Mouse (Mus musculus) MN1 (cell line): ENCODE data around the gene Plbd1.
A peak's percentile ranks its signal among the peaks of the same experiment; 100 is the strongest.

ENCODE experiments used
- DNase-seq: peaks from one replicate; pipeline ENCODE4 v3.0.0-alpha.2; 2016; ENCODE audit warnings: low spot score

The Plbd1 gene

DNA sequence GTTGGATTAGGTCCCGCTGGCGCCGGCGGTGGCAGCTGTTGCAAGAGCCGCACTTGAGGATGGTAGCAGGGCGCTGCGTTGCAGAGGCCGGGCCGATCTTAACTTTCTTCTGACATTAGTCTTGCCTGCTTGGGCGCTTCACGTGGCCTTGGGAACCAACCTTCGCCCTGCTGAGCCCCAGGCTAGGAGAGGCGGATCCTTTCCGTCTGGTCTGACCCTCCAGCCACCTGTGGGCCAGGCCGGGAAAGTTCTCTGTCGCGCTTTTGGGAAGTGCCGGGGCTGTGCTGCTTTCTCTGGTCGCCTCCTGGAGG, at the start of gene Plbd1:
Gene Plbd1, minus strand, starts transcription at position 223 of the 311 bp plus-strand sequence.
- DNase-seq: no peak

DNA sequence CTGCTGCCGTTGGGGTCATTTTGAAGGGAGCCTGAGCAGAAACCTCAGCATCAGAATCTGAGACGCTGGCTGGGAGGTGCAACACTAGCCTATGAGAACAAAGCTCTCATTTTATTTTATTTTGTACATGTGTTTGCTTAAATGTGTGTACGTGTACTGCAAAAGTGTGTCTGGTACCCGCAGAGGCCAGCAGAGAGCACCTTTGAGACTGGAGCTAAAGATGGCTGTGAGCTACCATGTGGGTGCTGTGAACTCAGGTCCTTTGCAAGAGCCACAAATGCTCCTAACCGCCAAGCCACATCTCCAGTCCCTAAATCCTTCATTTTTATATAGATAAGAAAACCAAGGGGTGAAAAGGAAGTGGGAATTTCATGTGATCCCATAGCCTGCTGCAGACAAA, 48.7 kb upstream of the Plbd1 start:
- no peak for DNase-seq

DNA sequence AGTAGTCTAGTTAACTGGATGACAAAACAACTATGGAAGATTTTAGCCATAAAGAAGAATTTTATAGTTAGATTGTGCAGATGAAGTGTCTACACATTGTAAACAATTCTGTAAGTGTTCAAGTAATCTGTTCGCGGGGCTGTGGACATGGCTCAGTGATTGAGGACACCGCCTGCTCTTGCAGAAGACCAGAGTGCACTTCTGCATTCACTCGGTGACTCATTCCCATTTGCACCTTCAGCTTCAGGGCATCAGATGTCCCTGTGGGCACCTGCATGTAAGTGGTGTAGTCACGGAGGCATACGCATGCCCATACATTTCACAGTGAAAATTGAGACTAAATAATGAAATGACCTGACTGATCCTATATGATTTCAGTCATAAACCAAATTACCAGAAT, 46.9 kb upstream of the Plbd1 start:
- DNase-seq: no peak

GRCm38 (mm10) chr6:136701878-136702277, 40.1 kb upstream of the Plbd1 start:
- DNase-seq: no peak

- DNase-seq: no peak
Observed at GRCm38 (mm10) chr6:136701185-136701584, 39.5 kb upstream of the Plbd1 start.

DNA sequence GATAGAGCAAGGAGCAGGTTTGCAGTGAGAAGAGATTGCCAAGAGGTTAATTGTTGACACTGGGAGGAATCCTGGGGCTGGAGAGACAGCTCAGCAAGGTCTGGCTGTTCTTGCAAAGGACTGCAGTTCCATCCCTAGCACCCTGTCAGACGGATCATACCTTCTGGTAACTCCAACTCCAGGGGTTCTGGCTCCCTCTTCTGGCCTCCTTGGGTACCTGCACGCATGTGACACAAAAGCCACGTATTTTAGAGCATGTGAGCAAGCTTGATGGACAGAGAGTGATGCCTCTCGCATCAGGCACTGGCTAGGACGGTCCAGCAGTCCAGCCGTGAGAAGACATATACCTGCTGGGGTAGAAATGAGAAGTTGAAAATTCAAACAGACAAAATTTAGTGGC, 29.6 kb upstream of the Plbd1 start:
- DNase-seq: no peak

DNA sequence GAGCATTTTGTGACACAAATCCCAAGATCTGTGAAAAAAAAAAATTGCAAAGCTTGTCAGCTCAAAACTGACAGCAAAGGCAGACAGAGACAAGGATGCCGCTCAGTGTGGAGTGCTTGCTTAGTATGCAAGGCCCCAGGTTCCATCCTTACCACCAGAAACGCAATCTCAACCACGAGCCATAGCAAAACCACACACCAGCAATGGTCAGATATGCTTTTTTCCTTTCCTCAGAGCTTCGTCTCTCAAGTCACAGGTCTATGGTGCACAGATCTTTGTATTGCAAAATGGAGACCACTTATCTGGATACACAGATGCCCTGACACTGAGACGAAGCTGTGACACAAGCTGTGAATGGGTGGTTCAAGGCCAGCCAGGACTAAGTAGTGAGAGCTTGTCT, 28.8 kb upstream of the Plbd1 start:
- no peak for DNase-seq

- no peak for DNase-seq
Observed at GRCm38 (mm10) chr6:136689790-136690413, 28.2 kb upstream of the Plbd1 start.

GRCm38 (mm10) chr6:136685433-136685832, 23.7 kb upstream of the Plbd1 start:
- DNase-seq: no peak

DNA sequence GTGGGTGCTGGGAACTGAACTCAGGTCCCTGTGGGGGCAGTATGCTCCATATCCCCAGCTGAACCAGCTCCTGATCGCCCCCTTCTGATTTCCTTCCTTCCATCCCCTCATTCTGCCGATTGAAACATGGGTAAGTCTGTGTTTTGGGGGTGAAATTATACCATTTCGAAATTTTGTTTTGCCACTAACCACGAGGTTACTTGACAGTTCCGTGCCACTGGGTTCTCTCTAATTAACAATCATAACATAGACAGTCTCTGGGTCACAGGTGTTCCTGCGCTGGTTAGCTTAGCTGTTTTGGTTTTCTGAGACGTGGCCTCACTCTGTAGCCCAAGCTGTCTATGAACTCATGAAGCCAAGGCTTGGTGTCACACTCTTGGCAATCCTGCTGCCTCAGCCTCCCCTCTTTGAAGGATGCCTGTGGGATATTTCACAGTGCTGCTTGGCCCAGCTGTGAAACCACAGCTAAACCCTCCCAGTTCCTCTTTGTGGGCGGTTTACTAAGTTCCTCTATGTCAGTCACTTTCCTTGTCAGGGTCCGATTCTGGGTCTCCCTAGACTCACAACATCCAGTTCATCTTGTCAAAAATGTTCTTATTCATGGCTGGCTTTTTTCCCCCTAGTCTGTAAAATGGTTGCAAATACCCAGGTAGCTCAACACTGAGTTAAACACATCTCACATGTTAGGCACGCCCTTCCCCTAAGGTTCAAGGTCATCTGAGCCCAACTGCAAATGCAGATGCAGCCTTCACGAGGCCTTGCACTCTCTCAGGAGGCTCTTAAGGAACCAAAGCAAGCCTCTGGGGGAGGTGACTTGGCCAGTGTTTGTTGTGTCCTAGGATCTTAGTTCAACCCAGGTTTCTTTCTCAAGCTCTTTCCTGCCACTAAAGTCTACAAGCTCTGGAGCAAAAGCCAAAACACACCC, 21.9 kb upstream of the Plbd1 start:
- no peak for DNase-seq

DNA sequence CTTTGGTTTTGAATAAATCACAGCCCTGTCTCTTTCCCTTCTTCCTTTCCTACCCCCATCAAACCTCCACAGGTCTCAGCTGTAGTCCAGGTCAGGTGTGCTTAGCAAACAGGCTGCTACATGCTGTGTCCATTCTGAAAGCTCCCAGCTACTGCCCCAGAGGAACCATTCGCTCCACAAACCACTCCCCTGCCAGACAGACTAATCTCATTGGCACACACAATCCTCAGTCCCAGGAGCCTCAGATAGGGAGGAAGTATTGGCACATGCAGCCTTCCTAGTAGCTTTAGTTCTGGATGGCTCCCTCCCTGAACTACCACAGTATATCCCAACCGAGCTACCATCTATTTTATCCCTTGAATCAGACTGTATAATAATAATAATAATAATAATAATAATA, 17.7 kb upstream of the Plbd1 start:
- DNase-seq: no peak

GRCm38 (mm10) chr6:136674935-136675334, 13.2 kb upstream of the Plbd1 start:
- no peak for DNase-seq

DNA sequence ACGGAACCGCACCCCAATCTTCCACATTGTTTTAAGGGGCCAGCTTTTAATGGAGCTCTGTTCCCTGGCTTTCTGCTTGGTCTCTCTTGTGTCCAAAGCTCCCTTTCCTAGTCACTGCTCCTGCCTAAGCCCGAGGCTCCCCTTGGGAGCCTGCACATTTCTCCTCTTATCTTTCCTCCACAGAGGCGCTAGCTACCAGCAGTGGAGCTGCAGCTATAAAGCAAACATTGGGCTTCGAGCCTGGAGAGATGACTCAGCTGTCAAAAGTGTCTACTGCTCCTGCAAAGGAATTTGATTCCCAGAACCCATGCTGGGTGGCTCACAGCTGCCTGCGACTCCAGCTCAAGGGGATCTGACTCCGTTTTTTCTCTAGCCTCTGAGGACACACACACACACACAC, 10.7 kb upstream of the Plbd1 start:
- DNase-seq: peak; percentile 20

- DNase-seq: no peak
Observed at GRCm38 (mm10) chr6:136669274-136669673, 7.5 kb upstream of the Plbd1 start.

DNA sequence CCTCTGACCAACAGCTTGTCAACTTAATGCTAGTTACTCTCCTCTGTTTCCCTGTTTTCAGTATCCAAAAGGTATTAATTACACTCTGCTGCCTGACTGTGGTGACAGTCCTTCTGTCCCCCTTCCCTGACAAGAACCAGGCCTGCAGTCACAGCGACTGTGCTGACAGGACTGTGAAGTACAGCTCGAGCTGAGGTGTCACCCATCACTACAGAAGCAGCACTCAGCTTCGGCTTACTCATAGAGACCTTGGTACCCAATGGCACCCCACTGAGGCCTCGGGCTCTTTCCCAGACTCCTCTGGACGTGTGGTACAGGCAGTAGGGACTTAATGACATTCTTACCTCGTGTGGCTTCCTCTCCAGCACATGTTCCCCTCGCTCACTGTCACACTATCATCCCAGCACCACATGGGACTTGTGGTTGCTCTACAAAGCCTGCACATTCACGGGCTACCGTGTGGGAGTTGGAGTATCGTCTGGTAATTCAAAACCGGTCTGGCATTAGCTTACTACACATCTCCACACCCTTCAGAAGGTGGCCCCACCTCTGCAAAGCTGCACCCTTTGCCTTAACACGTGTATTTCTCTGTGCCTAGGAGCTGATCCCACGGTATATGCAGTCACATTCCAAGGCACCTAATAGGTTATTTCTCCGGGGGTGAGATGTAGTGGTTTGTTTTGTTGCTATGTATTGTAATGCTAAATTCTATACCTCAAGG, 6.7 kb upstream of the Plbd1 start:
- DNase-seq: no peak

GRCm38 (mm10) chr6:136662063-136662462, 335 bp upstream of the Plbd1 start:
- no peak for DNase-seq

- no peak for DNase-seq
Observed at GRCm38 (mm10) chr6:136660831-136661705, 660 bp downstream of the Plbd1 start.

GRCm38 (mm10) chr6:136659226-136659625, 2.5 kb downstream of the Plbd1 start:
- DNase-seq: no peak

GRCm38 (mm10) chr6:136658303-136658702, 3.4 kb downstream of the Plbd1 start:
- DNase-seq: no peak

DNA sequence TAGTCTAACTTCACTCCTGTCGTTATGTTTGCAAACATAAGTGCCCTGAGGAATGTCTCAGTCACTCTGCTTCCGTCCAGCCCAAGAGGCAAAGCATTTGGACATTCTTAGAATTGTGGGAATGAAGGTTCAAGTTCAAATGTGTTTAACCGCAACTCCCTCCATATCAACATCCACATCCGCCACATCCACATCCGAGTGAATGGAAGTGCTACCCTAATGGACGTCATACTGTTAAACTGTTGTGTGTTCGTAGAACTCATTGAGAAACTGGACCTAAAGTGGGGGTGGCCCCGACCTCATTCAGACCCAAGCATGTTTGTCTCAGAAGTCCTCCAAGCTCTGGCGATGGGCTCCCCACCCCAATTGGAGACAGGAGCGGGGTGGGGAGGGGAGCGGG, 5.9 kb downstream of the Plbd1 start:
- no peak for DNase-seq

DNA sequence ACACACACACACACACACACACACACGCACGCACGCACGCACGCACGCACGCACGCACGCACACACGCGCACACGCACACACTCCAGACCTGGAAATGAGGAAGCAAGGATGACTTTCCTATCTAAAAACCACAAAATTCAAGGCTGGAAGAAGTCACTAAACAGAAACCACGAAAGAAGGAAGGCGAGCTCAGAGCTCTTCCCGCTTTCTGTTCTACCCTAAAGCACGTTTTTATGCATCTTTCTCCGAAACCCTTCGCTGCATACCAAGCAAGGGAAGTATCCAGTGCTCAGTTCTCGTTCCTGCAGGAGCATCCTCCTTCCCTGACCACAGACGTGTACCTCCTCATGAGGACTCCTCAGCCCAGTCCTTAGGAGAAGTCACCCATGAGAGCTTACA, 7.3 kb downstream of the Plbd1 start:
- DNase-seq: no peak

DNA sequence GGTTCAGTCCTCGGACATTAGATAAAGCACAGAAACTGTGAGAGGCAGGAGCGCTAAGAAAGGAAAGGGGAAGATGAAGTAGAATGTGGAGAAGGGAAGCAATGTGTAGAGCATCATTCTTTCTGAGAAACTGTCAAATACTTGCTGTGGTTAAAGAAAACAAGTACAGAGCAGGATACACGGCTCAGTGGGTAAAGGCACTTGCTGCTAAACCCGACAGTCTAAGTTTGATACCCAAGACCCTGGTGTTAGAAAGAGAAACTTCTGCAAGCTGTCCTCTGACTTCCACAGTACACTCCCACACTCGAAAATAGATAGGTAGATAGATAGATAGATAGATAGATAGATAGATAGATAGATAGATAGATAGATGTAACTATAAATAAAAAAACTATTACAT, 8.4 kb downstream of the Plbd1 start:
- no peak for DNase-seq
